Comparison of ENCODE assay signal across 19 mouse cellular contexts in genomic region chr17:26356906-26357305, GRCm38 (mm10). TPM values are rescaled to one million over a fixed set of nuclear protein-coding genes. Genes with fewer than 3 reads are reported as not detected.
A peak's percentile ranks its signal among the peaks of the same experiment; 100 is the strongest.
DNase-seq lines count a peak whose midpoint lies in the region; ATAC-seq and TF ChIP-seq lines count a peak whose summit lies in the region.
"Had no signal": no experiment of that assay in that cellular context is flagged by ENCODE, and none has a peak within 500 bp of the region (broad histone marks: within the 10 kb centered on the region; RNA-seq: fewer than 3 reads in every experiment).

No protein-coding gene starts in this region.

- 0 out of 2 replicates have a peak, but pooled peaks cover 5% of the 10 kb centered on the region for H3K4me1 ChIP-seq in forebrain, postnatal 0 days (ENCODE audit: insufficient read depth)
- peaks cover 9% of the 10 kb centered on the region for H3K4me1 ChIP-seq in forebrain, embryonic 16.5 days (replicated peaks; ENCODE audit: control insufficient read depth, insufficient read depth, low read length)
- H3K4me1 ChIP-seq in heart, embryonic 13.5 days, result peaks cover 73% of the 10 kb centered on the region
- H3K4me1 ChIP-seq in lung, embryonic 16.5 days (replicated peaks; ENCODE audit: control insufficient read depth, insufficient read depth, low read length), result peaks cover 35% of the 10 kb centered on the region
- H3K4me1 ChIP-seq in lung, postnatal 0 days (ENCODE audit: insufficient read depth, low read depth, low read length), result peaks cover 11% of the 10 kb centered on the region; the same call in 1 of the 2 replicates

- no peak overlapping the region for H3K9ac ChIP-seq in forebrain, postnatal 0 days
- H3K9ac ChIP-seq in forebrain, embryonic 16.5 days (replicated peaks; ENCODE audit: low read depth, low read length), result no peak overlapping the region
- no peak overlapping the region for H3K9ac ChIP-seq in heart, embryonic 13.5 days
- no peak overlapping the region for H3K9ac ChIP-seq in lung, embryonic 16.5 days (ENCODE audit: low read length)
- no peak overlapping the region for H3K9ac ChIP-seq in lung, postnatal 0 days (replicated peaks; ENCODE audit: low read depth)
- H3K9ac ChIP-seq: embryonic facial prominence, embryonic 12.5 days; hindbrain, embryonic 12.5 days had no signal

- intact Hi-C loops in heart, postnatal 14 days (cut with DNase I), result no loop called here

- WGBS in forebrain, postnatal 0 days, result 85% methylated on average over 5 of the region's 5 CpGs
- 85% methylated on average over 5 of the region's 5 CpGs for WGBS in forebrain, embryonic 16.5 days
- WGBS in heart, embryonic 13.5 days, result 65% methylated on average over 5 of the region's 5 CpGs
- 63% methylated on average over 5 of the region's 5 CpGs for WGBS in lung, embryonic 16.5 days
- WGBS in lung, postnatal 0 days, result 67% methylated on average over 5 of the region's 5 CpGs

- no peak for TF ChIP-seq CTCF in forebrain, postnatal 0 days (IDR thresholded peaks at IDR 0.05; ENCODE audit: low read depth)
- no peak for TF ChIP-seq CTCF in lung, postnatal 0 days (IDR thresholded peaks at IDR 0.05)

- no peaks in the 10 kb centered on the region for H3K9me3 ChIP-seq in forebrain, postnatal 0 days (ENCODE audit: low read length)
- no peaks in the 10 kb centered on the region for H3K9me3 ChIP-seq in forebrain, embryonic 16.5 days (ENCODE audit: control insufficient read depth, low read length)
- H3K9me3 ChIP-seq in heart, embryonic 13.5 days, result no peaks in the 10 kb centered on the region
- H3K9me3 ChIP-seq in lung, embryonic 16.5 days (ENCODE audit: control insufficient read depth, low read length), result no peaks in the 10 kb centered on the region
- H3K9me3 ChIP-seq in lung, postnatal 0 days (ENCODE audit: low read length), result no peaks in the 10 kb centered on the region
- H3K9me3 ChIP-seq: embryonic facial prominence, embryonic 12.5 days; G1E; hindbrain, embryonic 12.5 days had no signal

- no peak for ATAC-seq in forebrain, postnatal 0 days
- ATAC-seq in forebrain, embryonic 16.5 days, result no peak
- ATAC-seq in heart, embryonic 13.5 days (ENCODE audit: extremely low read depth, insufficient number of reproducible peaks, low FRiP score, low TSS enrichment), result no peak
- ATAC-seq in lung, embryonic 16.5 days (ENCODE audit: low read depth), result no peak
- ATAC-seq in lung, postnatal 0 days, result no peak
- ATAC-seq: CD4-positive, CD25-positive, alpha-beta regulatory T cell, adult 4 months; hindbrain, postnatal 0 days had no signal

- no peaks in the 10 kb centered on the region for H3K36me3 ChIP-seq in forebrain, postnatal 0 days (ENCODE audit: insufficient read depth)
- no peaks in the 10 kb centered on the region for H3K36me3 ChIP-seq in forebrain, embryonic 16.5 days (ENCODE audit: control insufficient read depth, insufficient read depth)
- H3K36me3 ChIP-seq in heart, embryonic 13.5 days, result no peaks in the 10 kb centered on the region
- no peaks in the 10 kb centered on the region for H3K36me3 ChIP-seq in lung, embryonic 16.5 days (ENCODE audit: control insufficient read depth, insufficient read depth, low read length)
- no peaks in the 10 kb centered on the region for H3K36me3 ChIP-seq in lung, postnatal 0 days (ENCODE audit: insufficient read depth, low read length)
- H3K36me3 ChIP-seq: embryonic facial prominence, embryonic 12.5 days; G1E; hindbrain, embryonic 12.5 days had no signal

- no peaks in the 10 kb centered on the region for H3K27me3 ChIP-seq in forebrain, postnatal 0 days (ENCODE audit: insufficient read depth, low read length)
- H3K27me3 ChIP-seq in forebrain, embryonic 16.5 days (replicated peaks; ENCODE audit: control insufficient read depth, insufficient read depth, low read length), result no peaks in the 10 kb centered on the region
- H3K27me3 ChIP-seq in heart, embryonic 13.5 days (replicated peaks), result no peaks in the 10 kb centered on the region; the same call in 1 of the 2 replicates
- no peaks in the 10 kb centered on the region for H3K27me3 ChIP-seq in lung, embryonic 16.5 days (ENCODE audit: control insufficient read depth, insufficient read depth, low read depth, low read length)
- H3K27me3 ChIP-seq in lung, postnatal 0 days (replicated peaks; ENCODE audit: insufficient read depth, low read length), result no peaks in the 10 kb centered on the region
- H3K27me3 ChIP-seq: hindbrain, embryonic 12.5 days had no signal

- DNase-seq in cerebellum, postnatal 10 days, result peak; percentile 6 to 15
- DNase-seq in cerebellum, adult 9-10 months, result no peak
- DNase-seq in forebrain, postnatal 0 days, result no peak
- no peak for DNase-seq in heart, postnatal 14 days
- no peak for DNase-seq in lung, postnatal 0 days (ENCODE audit: low spot score)
- DNase-seq: adrenal gland, adult 8-10 months; B cell, adult 2 months; cerebellum, adult 2 months; cerebellum, postnatal 25 days; heart, postnatal 36 days; kidney, adult 11 months had no signal

- TF ChIP-seq EP300 in lung, postnatal 0 days (IDR thresholded peaks at IDR 0.05), result no peak

- H3K4me3 ChIP-seq in forebrain, postnatal 0 days (ENCODE audit: low read depth, low read length), result no peak overlapping the region
- no peak overlapping the region for H3K4me3 ChIP-seq in forebrain, embryonic 16.5 days (replicated peaks; ENCODE audit: low read length)
- no peak overlapping the region for H3K4me3 ChIP-seq in heart, embryonic 13.5 days
- no peak overlapping the region for H3K4me3 ChIP-seq in lung, embryonic 16.5 days (ENCODE audit: low read length)
- H3K4me3 ChIP-seq in lung, postnatal 0 days (ENCODE audit: low read depth, low read length), result no peak overlapping the region
- H3K4me3 ChIP-seq: embryonic facial prominence, embryonic 12.5 days; hindbrain, embryonic 12.5 days had no signal

- 0 out of 2 replicates have a peak overlapping the region, but pooled peaks have one; percentile 29 for H3K27ac ChIP-seq in forebrain, postnatal 0 days (ENCODE audit: low read depth, low read length)
- H3K27ac ChIP-seq in forebrain, embryonic 16.5 days (ENCODE audit: low read length), result no peak overlapping the region
- 0 out of 2 replicates have a peak overlapping the region, but pooled peaks have one; percentile 9 for H3K27ac ChIP-seq in heart, embryonic 13.5 days (replicated peaks)
- peak overlapping the region; percentile 33; the same call in 1 of the 2 replicates for H3K27ac ChIP-seq in lung, embryonic 16.5 days (ENCODE audit: low read length)
- no peak overlapping the region for H3K27ac ChIP-seq in lung, postnatal 0 days (ENCODE audit: low read length)
- H3K27ac ChIP-seq: embryonic facial prominence, embryonic 12.5 days; hindbrain, embryonic 12.5 days; hindbrain, postnatal 0 days had no signal

- H3K4me2 ChIP-seq in forebrain, postnatal 0 days (ENCODE audit: low read depth), result no peak overlapping the region
- no peak overlapping the region for H3K4me2 ChIP-seq in forebrain, embryonic 16.5 days (ENCODE audit: low read length)
- H3K4me2 ChIP-seq in heart, embryonic 13.5 days, result no peak overlapping the region
- H3K4me2 ChIP-seq in lung, embryonic 16.5 days (ENCODE audit: low read depth, low read length), result no peak overlapping the region
- no peak overlapping the region for H3K4me2 ChIP-seq in lung, postnatal 0 days (replicated peaks; ENCODE audit: low read depth, low read length)
- H3K4me2 ChIP-seq: embryonic facial prominence, embryonic 12.5 days; hindbrain, embryonic 12.5 days had no signal

RNA-seq across cellular contexts. Expression of gene Neurl1b, which starts 57.7 kb away (rescaled TPM):
- 59.1 and 74.1 TPM in 2 replicates for total RNA-seq in forebrain, postnatal 0 days (2014; rRNA removed)
- 2.2 and 3.9 TPM in 2 replicates for polyA plus RNA-seq in forebrain, postnatal 0 days (2015; fragmentation: Nextera tagmentation; extraction: Ambion mirVana)
- 2.4 and 4.1 TPM in 2 replicates for polyA plus RNA-seq in forebrain, embryonic 16.5 days (2015; fragmentation: Nextera tagmentation; extraction: Ambion mirVana)
- 2.1 and 2.3 TPM in 2 replicates for polyA plus RNA-seq in heart, embryonic 13.5 days (2015; fragmentation: Nextera tagmentation; extraction: Ambion mirVana)
- 10 to 100 TPM in 1 of 2 experiments, 1 to 10 TPM in 1; 8.9 to 12.3 TPM for total RNA-seq in heart, postnatal 14 days (2021)
- polyA plus RNA-seq in lung, embryonic 16.5 days (2015; fragmentation: Nextera tagmentation; extraction: Ambion mirVana), result 1.8 and 2.3 TPM in 2 replicates
- polyA plus RNA-seq in lung, postnatal 0 days (2015; fragmentation: Nextera tagmentation; extraction: Ambion mirVana), result 0.98 and 1.5 TPM in 2 replicates
- polyA plus RNA-seq: G1E had no signal

Comparison
In these comparisons a context has a peak if more than half of its experiments do, and no peak if none do; other contexts are left out.
1. DNase-seq: peak in cerebellum, postnatal 10 days (2 of 2); none in cerebellum, adult 9-10 months (single experiment), forebrain, postnatal 0 days (single experiment), heart, postnatal 14 days (0 of 2) and lung, postnatal 0 days (single experiment).
2. H3K27ac ChIP-seq: peak in forebrain, postnatal 0 days (single experiment), heart, embryonic 13.5 days (single experiment) and lung, embryonic 16.5 days (single experiment); none in forebrain, embryonic 16.5 days (single experiment) and lung, postnatal 0 days (single experiment).